Mouse (Mus musculus) limb, embryonic 11.5 days (tissue): Measurements from ENCODE around the gene Aqp2. TPM values are rescaled to one million over a fixed set of nuclear protein-coding genes. Genes with fewer than 3 reads are reported as not detected.

ENCODE experiments used
- ATAC-seq: fragments of 200-750 bp; cut with Nextera tagmentation; 2 replicates; pipeline ENCODE4 v1.8.0; 2017; ENCODE audit warnings: low read depth; ENCODE audit not compliant: insufficient number of reproducible peaks, low FRiP score, low TSS enrichment
- DNase-seq: peaks from one replicate; pipeline ENCODE4 v3.0.0-alpha.2; 2015; ENCODE audit warnings: low spot score
- H3K27ac ChIP-seq: fragments of 300-500 bp; sonication (generic); replicated peaks from 2 replicates; pipeline ENCODE4 v1.5.1; 2014; ENCODE audit warnings: low read depth, mild to moderate bottlenecking, low read length
- H3K27me3 ChIP-seq: fragments of 300-500 bp; sonication (generic); 2 replicates; pipeline ENCODE4 v1.6.1; 2014; ENCODE audit warnings: mild to moderate bottlenecking, low read length, mixed read lengths; ENCODE audit not compliant: control insufficient read depth, insufficient read depth
- H3K36me3 ChIP-seq: fragments of 300-500 bp; sonication (generic); 2 replicates; pipeline ENCODE4 v1.6.1; 2014; ENCODE audit warnings: mild to moderate bottlenecking, low read length, moderate library complexity, mixed read lengths; ENCODE audit not compliant: control insufficient read depth, insufficient read depth
- H3K4me1 ChIP-seq: fragments of 300-500 bp; sonication (generic); 2 replicates; pipeline ENCODE4 v1.6.1; 2014; ENCODE audit warnings: low read length, mixed read lengths; ENCODE audit not compliant: control insufficient read depth, insufficient read depth
- H3K4me2 ChIP-seq: fragments of 300-500 bp; sonication (generic); 2 replicates; pipeline ENCODE4 v1.6.1; 2014; ENCODE audit warnings: low read depth, mild to moderate bottlenecking, moderate library complexity; ENCODE audit not compliant: severe bottlenecking
- H3K4me3 ChIP-seq: fragments of 300-500 bp; sonication (generic); 2 replicates; pipeline ENCODE4 v1.5.1; 2014; ENCODE audit warnings: low read depth, low read length
- H3K9ac ChIP-seq: fragments of 300-500 bp; sonication (generic); 2 replicates; pipeline ENCODE4 v1.6.1; 2014; ENCODE audit warnings: mild to moderate bottlenecking, low read length
- H3K9me3 ChIP-seq: fragments of 300-500 bp; sonication (generic); 2 replicates; pipeline ENCODE4 v1.6.1; 2016; ENCODE audit warnings: low read length; ENCODE audit not compliant: control insufficient read depth
- WGBS: fragments of 180-500 bp; shearing (Covaris S2); extraction: QIAGEN DNeasy Blood & Tissue Kit; methylation state at CpG from one replicate; pipeline ENCODE4 v1.1.7; 2014; 5-methylcytosine and 5-hydroxymethylcytosine counted together
- polyA plus RNA-seq: library from polyadenylated mRNA; unstranded; fragments of >200 nt; fragmentation: Nextera tagmentation; extraction: Ambion mirVana; gene quantifications from 2 replicates; pipeline ENCODE4 v1.2.1, GENCODE M21; 2014

Gene Aqp2
- polyA plus RNA-seq, 1 experiment from 2014 or later = not detected

DNA sequence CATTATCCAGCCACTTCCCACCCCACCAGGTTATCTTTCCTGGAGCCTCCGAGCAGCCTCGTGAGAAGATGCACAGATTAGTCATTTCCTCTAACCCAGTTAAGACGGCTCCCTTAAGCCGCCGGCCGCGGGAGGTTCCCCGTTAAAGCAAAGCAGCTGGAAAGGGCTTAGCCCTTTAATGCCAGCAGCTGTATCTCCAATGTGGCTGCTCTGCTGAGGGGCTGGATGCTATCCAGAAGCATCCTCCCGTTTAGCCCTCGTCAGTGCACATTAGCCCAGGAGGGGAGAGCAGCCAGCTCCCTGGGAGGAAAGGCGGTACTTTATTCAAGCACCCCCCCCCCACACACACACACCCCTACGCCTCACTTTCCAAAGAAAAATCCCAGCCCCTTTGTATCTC, 35.9 kb downstream of the Aqp2 start:
- no peaks in the 10 kb centered on the region for H3K27me3 ChIP-seq
- H3K9ac ChIP-seq = no peak overlapping the region
- no peaks in the 10 kb centered on the region for H3K36me3 ChIP-seq
- no peaks in the 10 kb centered on the region for H3K4me1 ChIP-seq
- H3K9me3 ChIP-seq = no peaks in the 10 kb centered on the region
- no peak overlapping the region for H3K27ac ChIP-seq
- no peak for ATAC-seq
- WGBS = 10% methylated on average over 12 of the region's 12 CpGs
- H3K4me2 ChIP-seq = no peak overlapping the region
- H3K4me3 ChIP-seq = no peak overlapping the region
- peak; percentile 50 for DNase-seq

DNA sequence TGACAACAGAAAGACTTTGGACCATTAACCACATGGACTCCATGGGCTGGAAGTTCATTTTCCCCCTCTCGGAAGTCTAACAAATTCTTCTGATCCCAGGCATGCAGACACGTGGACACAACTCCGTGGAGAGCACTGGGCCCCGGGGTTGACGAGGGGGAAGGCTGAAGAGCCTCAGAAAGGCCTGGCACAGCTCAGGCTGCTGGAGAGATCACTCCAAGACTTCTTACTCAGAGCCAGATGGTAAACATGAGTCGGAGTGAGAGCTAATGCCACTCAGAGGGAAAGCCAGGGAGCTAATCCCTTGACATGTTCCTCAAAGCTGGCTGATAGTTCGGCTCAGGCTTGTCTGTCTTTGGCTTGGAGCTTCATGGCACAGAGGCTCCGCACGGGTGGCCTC, 36.4 kb downstream of the Aqp2 start:
- Histone ChIP-seq H3K9me3 (no peaks in the 10 kb centered on the region), H3K4me3 (no peak overlapping the region), H3K36me3 (no peaks in the 10 kb centered on the region), H3K27me3 (no peaks in the 10 kb centered on the region), H3K27ac (no peak overlapping the region), H3K4me2 (no peak overlapping the region), H3K4me1 (no peaks in the 10 kb centered on the region), H3K9ac (no peak overlapping the region)
- 57% methylated on average over 9 of the region's 9 CpGs for WGBS
- DNase-seq (no peak), ATAC-seq (no peak)

DNA sequence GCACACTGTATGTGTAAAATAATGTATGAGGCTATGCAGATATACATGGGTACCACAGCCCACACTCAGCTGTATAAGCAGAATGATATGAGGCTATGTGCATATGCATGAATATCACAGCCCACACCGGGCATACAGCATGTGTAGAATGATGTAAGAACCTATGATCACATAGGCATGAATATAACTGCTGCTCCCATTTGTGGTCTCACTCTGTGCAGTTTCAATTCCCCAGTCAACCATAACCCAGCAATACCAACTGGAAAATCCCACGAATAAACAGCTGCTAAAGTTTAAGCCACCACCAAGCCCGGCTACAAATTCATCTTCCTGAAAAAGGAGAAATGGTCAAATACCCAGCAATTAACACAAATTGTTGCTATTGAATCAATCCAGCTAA, 39.7 kb downstream of the Aqp2 start:
- Histone ChIP-seq H3K27me3 (no peaks in the 10 kb centered on the region), H3K4me1 (no peaks in the 10 kb centered on the region), H3K9ac (no peak overlapping the region), H3K36me3 (peaks cover 7% of the 10 kb centered on the region), H3K9me3 (no peaks in the 10 kb centered on the region), H3K4me2 (no peak overlapping the region), H3K27ac (no peak overlapping the region), H3K4me3 (no peak overlapping the region)
- ATAC-seq = no peak
- DNase-seq = no peak
- 96% methylated on average over 3 of the region's 3 CpGs for WGBS

DNA sequence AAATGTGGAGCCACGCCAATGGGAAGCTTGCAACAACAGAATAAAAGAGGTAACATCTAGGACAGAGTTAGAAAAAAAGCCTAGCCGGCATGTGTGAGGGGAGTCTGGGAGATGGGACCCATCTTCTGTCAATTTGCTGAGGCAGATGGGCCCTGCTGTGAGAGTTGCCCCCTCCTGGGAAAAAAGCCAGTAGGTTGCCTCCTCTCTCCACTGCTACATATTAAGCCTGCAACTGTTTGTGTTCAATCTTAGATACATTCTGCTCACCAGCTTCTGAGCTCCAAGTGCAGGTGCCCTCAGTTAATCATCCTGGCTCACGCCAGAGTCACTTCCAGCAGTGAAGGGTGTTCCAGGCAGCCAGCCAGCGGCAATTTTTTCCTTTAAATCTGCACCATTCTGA, 41.0 kb downstream of the Aqp2 start:
- Histone ChIP-seq H3K4me3 (no peak overlapping the region), H3K27ac (no peak overlapping the region), H3K4me2 (no peak overlapping the region), H3K36me3 (peaks cover 9% of the 10 kb centered on the region), H3K4me1 (no peaks in the 10 kb centered on the region), H3K9me3 (no peaks in the 10 kb centered on the region), H3K9ac (no peak overlapping the region), H3K27me3 (no peaks in the 10 kb centered on the region)
- DNase-seq = no peak
- ATAC-seq = no peak
- WGBS = 85% methylated on average over 4 of the region's 4 CpGs

DNA sequence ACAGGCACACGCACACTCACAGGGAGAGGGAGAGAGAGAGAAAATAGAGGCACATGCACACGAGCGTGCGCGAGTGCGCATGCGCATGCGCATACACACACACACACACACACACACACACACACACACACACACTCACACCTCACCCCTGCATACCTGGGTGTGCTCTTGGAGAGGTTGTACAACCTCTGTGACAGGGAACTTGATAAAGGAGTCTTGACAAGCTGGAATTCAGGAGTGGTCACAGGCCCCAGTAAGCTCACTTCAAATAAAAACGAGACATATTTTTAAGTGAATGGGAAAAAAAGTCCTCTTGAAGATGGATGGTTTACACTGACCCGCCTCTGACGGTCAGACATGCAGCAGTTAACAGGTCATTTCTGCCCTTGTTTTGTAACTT, 43.2 kb downstream of the Aqp2 start:
- no peak overlapping the region for H3K27ac ChIP-seq
- H3K36me3 ChIP-seq = peaks cover 26% of the 10 kb centered on the region
- no peaks in the 10 kb centered on the region for H3K9me3 ChIP-seq
- no peak overlapping the region for H3K4me2 ChIP-seq
- DNase-seq (no peak), ATAC-seq (no peak)
- H3K27me3 ChIP-seq = no peaks in the 10 kb centered on the region
- H3K9ac ChIP-seq = no peak overlapping the region
- no peak overlapping the region for H3K4me3 ChIP-seq
- no peaks in the 10 kb centered on the region for H3K4me1 ChIP-seq
- WGBS = 95% methylated on average over 11 of the region's 11 CpGs

DNA sequence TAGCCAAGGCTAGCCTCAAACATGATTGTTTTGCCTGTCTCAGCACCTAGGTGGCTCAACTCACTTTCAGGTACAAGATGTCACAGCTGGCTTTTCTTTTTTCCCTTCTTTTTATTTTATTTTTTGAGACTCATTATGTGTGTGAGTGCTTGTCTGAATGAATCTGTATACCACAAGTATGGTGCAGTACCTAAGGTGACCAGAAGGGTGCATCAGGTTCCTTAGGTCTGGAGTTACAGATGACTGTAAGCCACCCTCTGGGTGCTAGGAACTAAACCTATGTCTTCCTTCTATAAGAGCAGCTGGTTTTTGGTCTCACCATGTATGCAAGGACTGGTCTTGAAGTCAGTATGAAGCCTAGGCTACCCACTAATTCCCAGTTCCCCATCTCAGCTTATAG, 52.8 kb downstream of the Aqp2 start:
- Histone ChIP-seq H3K4me2 (no peak overlapping the region), H3K4me3 (no peak overlapping the region), H3K27me3 (no peaks in the 10 kb centered on the region), H3K27ac (no peak overlapping the region), H3K9ac (no peak overlapping the region), H3K4me1 (no peaks in the 10 kb centered on the region), H3K36me3 (peaks cover 46% of the 10 kb centered on the region), H3K9me3 (no peaks in the 10 kb centered on the region)
- DNase-seq (no peak), ATAC-seq (no peak)

Other genes with a start within 250 kb of the Aqp2 start
- 26.8 and 31.7 TPM in 2 replicates for gene Fmnl3, start 208.6 kb upstream of the Aqp2 start, polyA plus RNA-seq
- 225 and 238 TPM in 2 replicates for gene Tmbim6, start 186.2 kb upstream of the Aqp2 start, polyA plus RNA-seq
- 14.2 and 15.6 TPM in 2 replicates for gene Nckap5l, start 121.3 kb upstream of the Aqp2 start, polyA plus RNA-seq
- 17.8 and 20.2 TPM in 2 replicates for gene Bcdin3d, start 104.3 kb upstream of the Aqp2 start, polyA plus RNA-seq
- gene Faim2, start 50.9 kb upstream of the Aqp2 start, polyA plus RNA-seq = 0.47 TPM in 1 of 2 replicates, not detected in the other
- not detected in 2 replicates for gene Aqp5, start 11.7 kb downstream of the Aqp2 start, polyA plus RNA-seq
- gene Aqp6, start 22.3 kb downstream of the Aqp2 start, polyA plus RNA-seq = not detected in 2 replicates
- 108 and 125 TPM in 2 replicates for gene Racgap1, start 72.6 kb downstream of the Aqp2 start, polyA plus RNA-seq
- 0.57 and 0.64 TPM in 2 replicates for gene Asic1, start 91.3 kb downstream of the Aqp2 start, polyA plus RNA-seq
- gene Smarcd1, start 123.1 kb downstream of the Aqp2 start, polyA plus RNA-seq = 80.6 and 83.8 TPM in 2 replicates
- not detected in 2 replicates for gene Gm17349, start 126.4 kb downstream of the Aqp2 start, polyA plus RNA-seq
- gene Gpd1, start 138.5 kb downstream of the Aqp2 start, polyA plus RNA-seq = 0.07 and 0.27 TPM in 2 replicates
- 118 and 123 TPM in 2 replicates for gene Cox14, start 146.6 kb downstream of the Aqp2 start, polyA plus RNA-seq
- gene Cers5, start 193.8 kb downstream of the Aqp2 start, polyA plus RNA-seq = 70.9 and 75.3 TPM in 2 replicates